Mouse (Mus musculus): ENCODE data around the gene Tsc22d3. TPM values are rescaled to one million over a fixed set of nuclear protein-coding genes. Genes with fewer than 3 reads are reported as not detected.
A peak's percentile ranks its signal among the peaks of the same experiment; 100 is the strongest.
"Not testable (repeated sequence)": the region's sequence is repeated elsewhere in the genome, so short reads cannot be mapped to it uniquely, and the experiment has no call there.

The Tsc22d3 gene
- polyA plus RNA-seq, 1 experiment from 2014 or later = 20.8 TPM

- Histone ChIP-seq H3K4me1 (ENCODE audit: control insufficient read depth, low read depth, low read length) (peaks cover 2% of the 10 kb centered on the region; the same call in 1 of the 2 replicates), H3K36me3 (ENCODE audit: control insufficient read depth, insufficient read depth) (no peaks in the 10 kb centered on the region), H3K9me3 (replicated peaks; ENCODE audit: control insufficient read depth, low read length) (no peaks in the 10 kb centered on the region), H3K27me3 (ENCODE audit: control insufficient read depth, insufficient read depth, low read depth, low read length) (no peaks in the 10 kb centered on the region; the same call in 1 of the 2 replicates), H3K9ac (ENCODE audit: low read depth, low read length) (no peak overlapping the region), H3K4me2 (ENCODE audit: low read depth, low read length) (0 out of 2 replicates have a peak overlapping the region, but pooled peaks have one; percentile 9), H3K4me3 (ENCODE audit: low read depth, low read length) (no peak overlapping the region), H3K27ac (ENCODE audit: low read length) (peak overlapping the region; percentile 41; the same call in 1 of the 2 replicates)
- WGBS (ENCODE audit: insufficient replicate concordance) = 36% methylated on average over 24 of the region's 24 CpGs
- ATAC-seq (ENCODE audit: low read depth) = no peak
These were observed 89.6 kb downstream of the Tsc22d3 start for GRCm38 (mm10) chrX:140510696-140511429.

GRCm38 (mm10) chrX:140509817-140510216 is 90.6 kb downstream of the Tsc22d3 start:
- H3K4me3 ChIP-seq (ENCODE audit: low read depth, low read length) = no peak overlapping the region
- H3K4me1 ChIP-seq (ENCODE audit: control insufficient read depth, low read depth, low read length) = peaks cover 10% of the 10 kb centered on the region
- ATAC-seq (ENCODE audit: low read depth) = no peak
- no peaks in the 10 kb centered on the region for H3K9me3 ChIP-seq (replicated peaks; ENCODE audit: control insufficient read depth, low read length)
- no peak overlapping the region for H3K27ac ChIP-seq (ENCODE audit: low read length)
- H3K4me2 ChIP-seq (ENCODE audit: low read depth, low read length) = no peak overlapping the region
- no peaks in the 10 kb centered on the region; the same call in 1 of the 2 replicates for H3K27me3 ChIP-seq (ENCODE audit: control insufficient read depth, insufficient read depth, low read depth, low read length)
- H3K36me3 ChIP-seq (ENCODE audit: control insufficient read depth, insufficient read depth) = no peaks in the 10 kb centered on the region
- WGBS (ENCODE audit: insufficient replicate concordance) = 51% methylated on average over 6 of the region's 6 CpGs
- H3K9ac ChIP-seq (ENCODE audit: low read depth, low read length) = no peak overlapping the region

- not testable (repeated sequence) for H3K27me3 ChIP-seq (ENCODE audit: control insufficient read depth, insufficient read depth, low read depth, low read length); H3K4me2 ChIP-seq (ENCODE audit: low read depth, low read length); H3K9ac ChIP-seq (ENCODE audit: low read depth, low read length); H3K36me3 ChIP-seq (ENCODE audit: control insufficient read depth, insufficient read depth); H3K27ac ChIP-seq (ENCODE audit: low read length); H3K9me3 ChIP-seq (replicated peaks; ENCODE audit: control insufficient read depth, low read length); H3K4me3 ChIP-seq (ENCODE audit: low read depth, low read length); ATAC-seq (ENCODE audit: low read depth)
- WGBS (ENCODE audit: insufficient replicate concordance) = 61% methylated on average over 4 of the region's 4 CpGs
- H3K4me1 ChIP-seq (ENCODE audit: control insufficient read depth, low read depth, low read length) = peaks cover 15% of the 10 kb centered on the region
These were observed 91.7 kb downstream of the Tsc22d3 start for GRCm38 (mm10) chrX:140508791-140509190.

GRCm38 (mm10) chrX:140507377-140507776 is 93.1 kb downstream of the Tsc22d3 start:
- ATAC-seq (ENCODE audit: low read depth) = no peak
- no peak overlapping the region for H3K9ac ChIP-seq (ENCODE audit: low read depth, low read length)
- no peaks in the 10 kb centered on the region; the same call in 1 of the 2 replicates for H3K27me3 ChIP-seq (ENCODE audit: control insufficient read depth, insufficient read depth, low read depth, low read length)
- no peak overlapping the region for H3K4me3 ChIP-seq (ENCODE audit: low read depth, low read length)
- no peaks in the 10 kb centered on the region for H3K36me3 ChIP-seq (ENCODE audit: control insufficient read depth, insufficient read depth)
- 47% methylated on average over 1 of the region's 1 CpGs for WGBS (ENCODE audit: insufficient replicate concordance)
- no peak overlapping the region for H3K4me2 ChIP-seq (ENCODE audit: low read depth, low read length)
- H3K9me3 ChIP-seq (replicated peaks; ENCODE audit: control insufficient read depth, low read length) = no peaks in the 10 kb centered on the region
- H3K27ac ChIP-seq (ENCODE audit: low read length) = no peak overlapping the region
- H3K4me1 ChIP-seq (ENCODE audit: control insufficient read depth, low read depth, low read length) = peaks cover 15% of the 10 kb centered on the region

GRCm38 (mm10) chrX:140506436-140507180 is 93.9 kb downstream of the Tsc22d3 start:
- H3K9ac ChIP-seq (ENCODE audit: low read depth, low read length) = no peak overlapping the region
- H3K36me3 ChIP-seq (ENCODE audit: control insufficient read depth, insufficient read depth) = no peaks in the 10 kb centered on the region
- H3K9me3 ChIP-seq (replicated peaks; ENCODE audit: control insufficient read depth, low read length) = no peaks in the 10 kb centered on the region
- no peak overlapping the region for H3K4me2 ChIP-seq (ENCODE audit: low read depth, low read length)
- H3K27me3 ChIP-seq (ENCODE audit: control insufficient read depth, insufficient read depth, low read depth, low read length) = no peaks in the 10 kb centered on the region; the same call in 1 of the 2 replicates
- no peak for ATAC-seq (ENCODE audit: low read depth)
- H3K4me1 ChIP-seq (ENCODE audit: control insufficient read depth, low read depth, low read length) = peaks cover 15% of the 10 kb centered on the region
- WGBS (ENCODE audit: insufficient replicate concordance) = 47% methylated on average over 6 of the region's 6 CpGs
- no peak overlapping the region for H3K4me3 ChIP-seq (ENCODE audit: low read depth, low read length)
- H3K27ac ChIP-seq (ENCODE audit: low read length) = 0 out of 2 replicates have a peak overlapping the region, but pooled peaks have one; percentile 16

- H3K9me3 ChIP-seq (replicated peaks; ENCODE audit: control insufficient read depth, low read length) = no peaks in the 10 kb centered on the region
- H3K4me3 ChIP-seq (ENCODE audit: low read depth, low read length) = no peak overlapping the region
- no peak overlapping the region for H3K9ac ChIP-seq (ENCODE audit: low read depth, low read length)
- H3K27me3 ChIP-seq (ENCODE audit: control insufficient read depth, insufficient read depth, low read depth, low read length) = no peaks in the 10 kb centered on the region
- ATAC-seq (ENCODE audit: low read depth) = peak; percentile 81
- peak overlapping the region; percentile 44; the same call in 1 of the 2 replicates for H3K27ac ChIP-seq (ENCODE audit: low read length)
- WGBS (ENCODE audit: insufficient replicate concordance) = 37% methylated on average over 15 of the region's 15 CpGs
- H3K4me1 ChIP-seq (ENCODE audit: control insufficient read depth, low read depth, low read length) = peaks cover 13% of the 10 kb centered on the region
- no peaks in the 10 kb centered on the region for H3K36me3 ChIP-seq (ENCODE audit: control insufficient read depth, insufficient read depth)
- H3K4me2 ChIP-seq (ENCODE audit: low read depth, low read length) = peak overlapping the region; percentile 7; the same call in 1 of the 2 replicates
These were observed 94.8 kb downstream of the Tsc22d3 start for GRCm38 (mm10) chrX:140505497-140506238.

- peak; percentile 55 for ATAC-seq (ENCODE audit: low read depth)
These were observed 96.6 kb downstream of the Tsc22d3 start for GRCm38 (mm10) chrX:140503905-140504304.

GRCm38 (mm10) chrX:140501401-140502301 is 98.8 kb downstream of the Tsc22d3 start:
- ATAC-seq (ENCODE audit: low read depth) = no peak
- Histone ChIP-seq H3K27me3 (ENCODE audit: control insufficient read depth, insufficient read depth, low read depth, low read length) (no peaks in the 10 kb centered on the region), H3K4me2 (ENCODE audit: low read depth, low read length) (no peak overlapping the region), H3K36me3 (ENCODE audit: control insufficient read depth, insufficient read depth) (no peaks in the 10 kb centered on the region), H3K4me1 (ENCODE audit: control insufficient read depth, low read depth, low read length) (peaks cover 13% of the 10 kb centered on the region), H3K9ac (ENCODE audit: low read depth, low read length) (no peak overlapping the region), H3K9me3 (replicated peaks; ENCODE audit: control insufficient read depth, low read length) (no peaks in the 10 kb centered on the region), H3K27ac (ENCODE audit: low read length) (no peak overlapping the region; the same call in 1 of the 2 replicates), H3K4me3 (ENCODE audit: low read depth, low read length) (no peak overlapping the region)
- WGBS (ENCODE audit: insufficient replicate concordance) = 35% methylated on average over 9 of the region's 9 CpGs

More at GRCm38 (mm10) chrX:140503905-140504304, 96.6 kb downstream of the Tsc22d3 start:
- H3K27ac ChIP-seq (ENCODE audit: low read length) = no peak overlapping the region
- no peaks in the 10 kb centered on the region for H3K27me3 ChIP-seq (ENCODE audit: control insufficient read depth, insufficient read depth, low read depth, low read length)
- H3K36me3 ChIP-seq (ENCODE audit: control insufficient read depth, insufficient read depth) = no peaks in the 10 kb centered on the region
- H3K4me3 ChIP-seq (ENCODE audit: low read depth, low read length) = no peak overlapping the region
- 23% methylated on average over 7 of the region's 7 CpGs for WGBS (ENCODE audit: insufficient replicate concordance)
- no peak overlapping the region for H3K4me2 ChIP-seq (ENCODE audit: low read depth, low read length)
- no peaks in the 10 kb centered on the region for H3K9me3 ChIP-seq (replicated peaks; ENCODE audit: control insufficient read depth, low read length)
- H3K9ac ChIP-seq (ENCODE audit: low read depth, low read length) = no peak overlapping the region
- H3K4me1 ChIP-seq (ENCODE audit: control insufficient read depth, low read depth, low read length) = peaks cover 13% of the 10 kb centered on the region
